Mouse (Mus musculus): ENCODE data around the gene Krt36.

The Krt36 gene

GRCm38 (mm10) chr11:100087861-100088260 is 17.6 kb downstream of the Krt36 start, which contains the start of gene Krt32:
Krt32 (minus strand) TSS chr11:100088226.
- no peak for DNase-seq

DNA sequence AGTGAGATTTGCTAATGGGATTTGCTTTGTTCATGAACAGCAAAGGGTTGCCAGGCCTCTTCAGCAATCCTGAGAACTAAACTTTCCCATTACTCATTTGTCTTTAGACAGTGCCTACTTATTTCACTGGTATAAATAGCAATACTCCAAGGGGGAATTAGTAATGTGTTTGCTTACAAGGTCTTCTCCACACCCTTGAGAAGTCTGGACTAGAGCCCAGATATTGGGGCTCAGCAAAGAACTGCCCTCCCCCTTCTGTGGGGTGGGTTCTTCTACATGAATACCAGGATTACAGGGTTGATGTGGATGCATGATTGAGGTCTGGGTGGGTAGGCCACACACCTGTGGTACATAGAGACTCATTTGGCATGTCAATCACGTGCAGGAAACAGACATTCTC is 31.6 kb downstream of the Krt36 start:
- no peak for DNase-seq

DNA sequence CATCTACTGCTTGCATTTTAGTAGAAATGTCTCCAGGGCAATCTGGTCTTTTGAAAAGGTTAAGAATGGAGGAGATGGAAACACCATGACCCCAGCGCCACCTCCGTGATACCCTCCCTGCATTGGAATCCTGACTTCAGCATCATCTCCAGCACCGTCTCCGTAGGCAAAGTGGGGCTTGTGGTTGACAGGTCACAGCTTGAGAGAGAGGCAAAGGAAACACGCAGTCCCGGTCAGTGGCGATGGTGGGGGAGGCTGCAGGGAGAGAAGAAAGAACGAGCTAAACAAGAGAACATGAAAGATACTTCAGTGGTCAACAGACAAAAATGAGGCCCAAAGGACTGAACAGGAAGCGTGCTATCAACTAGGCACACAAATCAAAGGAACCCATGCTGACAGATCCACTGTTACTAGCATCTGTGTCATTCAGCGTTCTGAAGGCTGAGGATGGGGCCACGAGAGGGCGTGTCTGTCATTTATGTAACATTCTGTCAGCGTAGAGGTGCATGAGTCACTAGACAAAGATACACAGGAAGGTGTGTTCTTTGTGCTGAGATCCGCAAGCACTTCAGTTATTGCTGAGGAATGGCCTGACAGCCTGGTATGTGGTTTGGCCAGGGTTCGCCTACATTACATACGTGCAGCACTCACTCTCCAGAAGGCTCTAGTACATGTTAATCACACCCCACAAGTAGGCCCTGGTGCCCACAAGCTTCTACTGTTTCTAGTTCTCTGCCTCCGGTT is 38.0 kb downstream of the Krt36 start:
- no peak for DNase-seq

- DNase-seq = no peak
Measured at GRCm38 (mm10) chr11:100066236-100067010, 39.0 kb downstream of the Krt36 start.

DNA sequence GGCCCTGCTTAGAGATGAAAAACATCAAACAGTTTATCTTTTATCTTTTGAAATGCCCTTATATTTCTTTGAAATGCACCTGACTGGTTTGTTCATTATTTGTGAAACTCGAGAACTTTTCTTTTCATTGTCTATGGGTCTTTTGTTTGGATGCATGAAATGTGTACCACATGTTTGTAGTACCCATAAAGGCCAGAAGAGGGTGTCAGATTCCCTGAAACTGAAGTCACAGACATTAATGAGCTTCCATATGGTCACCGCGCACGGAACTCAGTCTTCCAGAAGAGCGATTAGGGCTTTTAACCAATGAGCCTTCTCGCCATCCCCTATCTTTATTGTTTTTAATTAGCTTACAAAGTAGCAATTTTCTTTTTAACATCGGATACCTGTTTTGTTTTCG is 46.6 kb downstream of the Krt36 start:
- no peak for DNase-seq

- no peak for DNase-seq
Measured at GRCm38 (mm10) chr11:100055686-100056655, 49.5 kb downstream of the Krt36 start.

All from right cerebral cortex, postnatal 4 days (tissue).